Mouse (Mus musculus): ENCODE measurements around the gene Ccdc33. TPM values are rescaled to one million over a fixed set of nuclear protein-coding genes. Genes with fewer than 3 reads are reported as not detected.

Gene Ccdc33
- polyA plus RNA-seq, 1 experiment from 2014 or later: 1.5 TPM

DNA sequence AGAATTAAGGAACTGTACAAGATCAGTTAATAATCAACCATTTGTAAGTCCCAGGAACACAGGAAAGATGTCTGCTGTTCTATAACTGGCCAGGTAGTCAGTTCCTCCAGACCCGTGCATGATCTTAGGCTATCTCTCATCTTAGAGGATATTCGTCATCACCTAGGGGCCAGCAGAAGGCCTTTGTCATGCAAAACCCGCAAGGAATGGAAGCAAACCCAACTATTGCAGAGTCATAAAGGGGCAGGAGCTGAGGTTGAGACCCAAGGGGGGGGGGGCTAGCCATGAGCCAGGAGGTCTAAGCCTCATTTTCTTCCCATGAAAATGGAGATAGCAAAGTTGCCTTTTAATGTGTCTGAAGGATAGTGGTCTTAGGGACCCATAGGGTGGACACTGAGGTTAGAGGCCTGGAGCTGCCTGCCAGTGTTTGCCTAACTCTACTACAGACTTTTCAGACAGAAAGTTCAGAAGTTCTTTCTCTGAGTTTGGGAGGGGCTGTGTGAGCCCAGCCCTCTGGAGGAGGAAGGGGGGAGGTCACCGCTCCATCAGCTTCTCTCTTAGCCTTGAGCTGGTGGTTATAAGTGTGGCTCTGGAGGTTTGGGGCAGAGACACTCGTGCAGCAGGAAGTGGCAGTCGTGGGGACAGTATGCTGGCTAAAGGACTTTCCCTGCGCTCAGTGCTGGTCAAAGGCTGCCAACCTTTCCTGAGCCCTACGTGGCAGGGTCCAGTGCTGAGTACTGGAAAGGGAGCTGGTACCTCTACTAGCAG, 104.0 kb downstream of the Ccdc33 start:
- Histone ChIP-seq H3K36me3 (replicated peaks) (no peaks in the 10 kb centered on the region), H3K27me3 (no peaks in the 10 kb centered on the region), H3K4me3 (replicated peaks) (no peak overlapping the region), H3K9ac (no peak overlapping the region), H3K27ac (no peak overlapping the region), H3K9me3 (no peaks in the 10 kb centered on the region), H3K4me1 (peaks cover 17% of the 10 kb centered on the region), H3K4me2 (no peak overlapping the region)
- WGBS: 71% methylated on average over 8 of the region's 8 CpGs
- no peak for ATAC-seq (ENCODE audit: low FRiP score)

DNA sequence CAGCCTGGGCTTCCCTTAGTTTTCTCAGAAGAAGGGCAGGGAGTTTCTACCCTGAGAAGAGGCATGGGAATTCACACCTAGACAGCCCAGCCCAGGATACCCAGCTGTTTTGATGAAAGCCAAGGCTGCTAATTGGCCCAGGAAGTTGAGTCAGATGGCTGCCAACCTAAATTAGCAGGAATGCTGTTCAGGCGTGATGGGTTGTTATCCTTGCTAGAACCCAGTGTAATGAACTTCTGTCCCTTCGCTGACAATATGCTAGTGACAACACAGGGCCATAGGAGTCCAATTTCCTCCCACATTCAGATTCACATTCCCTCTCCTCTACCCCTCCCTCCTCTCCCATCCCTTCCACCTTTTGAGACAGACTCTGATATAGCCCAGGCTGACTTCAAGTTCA, 105.7 kb downstream of the Ccdc33 start:
- 30% methylated on average over 2 of the region's 2 CpGs for WGBS
- no peak for ATAC-seq (ENCODE audit: low FRiP score)

GRCm38 (mm10) chr9:58012486-58012885, 106.1 kb downstream of the Ccdc33 start:
- H3K4me3 ChIP-seq (replicated peaks): no peak overlapping the region
- WGBS: 75% methylated on average over 2 of the region's 2 CpGs
- peaks cover 32% of the 10 kb centered on the region for H3K4me1 ChIP-seq
- no peak for ATAC-seq (ENCODE audit: low FRiP score)
- H3K9ac ChIP-seq: no peak overlapping the region
- no peak overlapping the region for H3K27ac ChIP-seq
- H3K36me3 ChIP-seq (replicated peaks): no peaks in the 10 kb centered on the region
- H3K9me3 ChIP-seq: no peaks in the 10 kb centered on the region
- no peak overlapping the region for H3K4me2 ChIP-seq
- no peaks in the 10 kb centered on the region for H3K27me3 ChIP-seq

More for the DNA sequence above, 105.7 kb downstream of the Ccdc33 start:
- H3K4me3 ChIP-seq (replicated peaks): no peak overlapping the region
- peaks cover 32% of the 10 kb centered on the region for H3K4me1 ChIP-seq
- H3K36me3 ChIP-seq (replicated peaks): no peaks in the 10 kb centered on the region
- no peak overlapping the region for H3K9ac ChIP-seq
- no peak overlapping the region for H3K27ac ChIP-seq
- no peaks in the 10 kb centered on the region for H3K9me3 ChIP-seq
- no peaks in the 10 kb centered on the region for H3K27me3 ChIP-seq
- no peak overlapping the region for H3K4me2 ChIP-seq

DNA sequence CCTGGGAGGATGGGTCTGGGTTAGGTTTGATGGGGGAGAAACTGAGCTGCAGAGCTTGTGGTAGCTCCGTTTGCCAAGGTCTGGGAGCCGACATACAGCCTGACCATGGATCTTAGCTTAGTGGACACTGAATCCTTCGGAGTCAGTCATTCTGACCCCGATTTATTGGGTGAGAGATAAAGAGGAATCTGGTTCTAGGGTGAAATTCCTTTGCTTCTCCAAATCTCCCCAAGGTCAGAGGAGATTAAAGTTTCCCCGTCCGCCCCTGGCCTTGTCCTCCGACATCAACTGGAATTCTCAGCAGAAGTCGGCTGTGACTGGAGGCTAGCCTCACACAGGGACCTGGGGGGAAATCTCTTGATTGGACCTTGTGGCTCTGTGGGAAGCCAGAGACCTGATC, 107.1 kb downstream of the Ccdc33 start:
- no peak overlapping the region for H3K9ac ChIP-seq
- no peaks in the 10 kb centered on the region for H3K27me3 ChIP-seq
- H3K9me3 ChIP-seq: no peaks in the 10 kb centered on the region
- no peak for ATAC-seq (ENCODE audit: low FRiP score)
- no peak overlapping the region for H3K4me3 ChIP-seq (replicated peaks)
- H3K36me3 ChIP-seq (replicated peaks): no peaks in the 10 kb centered on the region
- no peak overlapping the region for H3K27ac ChIP-seq
- no peak overlapping the region for H3K4me2 ChIP-seq
- WGBS: 86% methylated on average over 8 of the region's 8 CpGs
- peaks cover 32% of the 10 kb centered on the region for H3K4me1 ChIP-seq

- Histone ChIP-seq H3K4me3 (replicated peaks) (no peak overlapping the region), H3K27me3 (no peaks in the 10 kb centered on the region), H3K9ac (no peak overlapping the region), H3K27ac (no peak overlapping the region), H3K36me3 (replicated peaks) (no peaks in the 10 kb centered on the region), H3K4me2 (no peak overlapping the region), H3K4me1 (peaks cover 32% of the 10 kb centered on the region), H3K9me3 (no peaks in the 10 kb centered on the region)
- no peak for ATAC-seq (ENCODE audit: low FRiP score)
- WGBS: 49% methylated on average over 7 of the region's 7 CpGs
Observed at GRCm38 (mm10) chr9:58011027-58011426, 107.6 kb downstream of the Ccdc33 start.

DNA sequence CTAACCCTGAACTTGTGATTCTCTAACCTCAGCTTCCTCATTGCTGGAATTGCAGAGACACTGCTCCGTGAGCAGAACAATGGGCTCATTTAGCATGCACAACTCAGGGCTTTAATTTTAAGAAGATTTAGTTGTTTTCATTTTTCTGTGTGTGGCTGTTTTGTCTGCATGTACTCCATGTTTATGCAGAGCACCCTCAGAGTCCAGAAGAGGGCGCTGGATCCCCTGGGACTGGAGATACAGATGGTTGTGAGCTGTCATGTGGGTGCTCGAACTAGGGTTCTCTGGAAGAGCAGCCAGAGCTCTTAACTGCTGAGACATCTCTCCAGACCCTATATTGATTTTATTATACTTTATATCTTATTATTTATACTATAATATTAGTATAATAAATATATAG, 109.0 kb downstream of the Ccdc33 start:
- Histone ChIP-seq H3K27ac (peak overlapping the region; percentile 91), H3K4me2 (no peak overlapping the region), H3K9me3 (no peaks in the 10 kb centered on the region), H3K4me1 (peaks cover 32% of the 10 kb centered on the region), H3K4me3 (replicated peaks) (no peak overlapping the region), H3K27me3 (no peaks in the 10 kb centered on the region), H3K9ac (no peak overlapping the region), H3K36me3 (replicated peaks) (no peaks in the 10 kb centered on the region)
- WGBS: 46% methylated on average over 3 of the region's 3 CpGs
- 0 out of 2 replicates have a peak, but pooled peaks have one; percentile 19 for ATAC-seq (ENCODE audit: low FRiP score)

DNA sequence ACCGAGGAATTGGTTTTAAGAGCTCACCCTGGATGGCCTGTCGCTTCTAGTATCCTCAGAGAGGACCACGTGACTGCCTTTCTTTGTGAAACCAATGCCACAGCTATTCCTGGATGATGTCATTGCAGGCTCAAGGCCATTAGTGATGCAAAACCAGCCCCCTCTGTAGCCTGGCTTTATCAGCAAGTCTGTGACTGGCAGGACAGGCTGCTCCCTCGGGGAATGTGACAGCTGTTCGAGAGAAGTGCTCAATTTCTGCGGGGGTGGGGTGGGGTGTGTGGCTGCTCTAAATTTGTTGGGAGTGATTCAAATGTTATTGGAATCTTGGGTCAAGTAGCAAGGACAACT, 109.6 kb downstream of the Ccdc33 start:
- Histone ChIP-seq H3K27me3 (no peaks in the 10 kb centered on the region), H3K27ac (peak overlapping the region; percentile 91), H3K9ac (peak overlapping the region; percentile 44; the same call in 1 of the 2 replicates), H3K36me3 (replicated peaks) (no peaks in the 10 kb centered on the region), H3K9me3 (no peaks in the 10 kb centered on the region), H3K4me2 (peak overlapping the region; percentile 38), H3K4me3 (replicated peaks) (0 out of 2 replicates have a peak overlapping the region, but pooled peaks have one; percentile 10), H3K4me1 (peaks cover 32% of the 10 kb centered on the region)
- WGBS: 5% methylated on average over 6 of the region's 6 CpGs
- peak; percentile 95 for ATAC-seq (ENCODE audit: low FRiP score)

DNA sequence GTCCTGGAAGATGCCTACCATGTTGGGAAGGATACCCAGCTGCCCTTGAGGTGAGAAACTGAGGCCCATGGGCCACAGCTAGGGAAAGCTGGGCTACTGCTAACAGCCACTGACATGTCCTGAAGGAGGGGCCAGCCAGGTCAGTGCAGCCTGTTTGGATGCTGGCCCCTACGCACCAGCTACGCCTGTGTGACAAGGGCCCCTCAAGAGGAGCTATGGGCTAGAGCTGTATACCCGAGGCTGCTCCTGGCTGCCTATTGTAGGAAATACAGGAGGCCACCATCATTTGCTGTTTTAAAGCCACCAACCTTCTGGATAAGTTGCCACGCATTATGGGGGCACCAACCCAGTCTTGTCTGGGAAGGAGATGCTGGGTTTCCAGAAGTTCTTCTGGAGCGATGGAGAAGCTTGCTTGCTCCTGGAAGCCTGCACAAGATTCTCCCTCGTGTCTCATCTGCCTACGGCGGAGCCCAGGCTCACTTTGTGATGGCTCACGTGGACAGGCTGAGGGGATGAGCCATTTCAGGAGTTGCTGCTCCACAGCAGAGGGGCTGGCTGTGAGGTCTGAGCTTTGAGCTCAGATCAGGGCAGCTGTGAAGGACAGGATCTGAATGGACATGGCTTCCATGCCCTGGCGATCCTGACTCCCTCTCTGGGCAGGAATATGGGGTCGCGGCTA, 110.1 kb downstream of the Ccdc33 start:
- WGBS: 56% methylated on average over 12 of the region's 12 CpGs
- Histone ChIP-seq H3K9me3 (no peaks in the 10 kb centered on the region), H3K4me1 (peaks cover 32% of the 10 kb centered on the region), H3K4me2 (peak overlapping the region; percentile 38), H3K36me3 (replicated peaks) (no peaks in the 10 kb centered on the region), H3K27ac (peak overlapping the region; percentile 91), H3K9ac (peak overlapping the region; percentile 44; the same call in 1 of the 2 replicates), H3K27me3 (no peaks in the 10 kb centered on the region), H3K4me3 (replicated peaks) (0 out of 2 replicates have a peak overlapping the region, but pooled peaks have one; percentile 10)
- peak; percentile 61; the same call in 1 of the 2 replicates for ATAC-seq (ENCODE audit: low FRiP score)

GRCm38 (mm10) chr9:58005753-58006461, 112.7 kb downstream of the Ccdc33 start, which contains the start of gene Cyp11a1:
TSS of gene Cyp11a1 (plus strand) at chr9:58006411.
- Histone ChIP-seq H3K4me3 (replicated peaks) (no peak within 1 kb of the TSS), H3K9ac (no peak within 1 kb of the TSS), H3K4me2 (no peak within 1 kb of the TSS), H3K27me3 (peaks cover 4% of the 10 kb centered on the region), H3K9me3 (no peaks in the 10 kb centered on the region), H3K4me1 (peaks cover 16% of the 10 kb centered on the region), H3K27ac (no peak within 1 kb of the TSS), H3K36me3 (replicated peaks) (no peaks in the 10 kb centered on the region)
- no peak for ATAC-seq (ENCODE audit: low FRiP score)
- 87% methylated on average over 16 of the region's 16 CpGs for WGBS

- Histone ChIP-seq H3K4me1 (peaks cover 3% of the 10 kb centered on the region), H3K4me3 (replicated peaks) (no peak overlapping the region), H3K9ac (no peak overlapping the region), H3K27me3 (peaks cover 24% of the 10 kb centered on the region), H3K4me2 (no peak overlapping the region), H3K27ac (no peak overlapping the region), H3K9me3 (no peaks in the 10 kb centered on the region), H3K36me3 (replicated peaks) (no peaks in the 10 kb centered on the region)
- no peak for ATAC-seq (ENCODE audit: low FRiP score)
- WGBS: 37% methylated on average over 2 of the region's 2 CpGs
Observed at GRCm38 (mm10) chr9:58003272-58003671, 115.4 kb downstream of the Ccdc33 start.

GRCm38 (mm10) chr9:57999676-58000075, 118.9 kb downstream of the Ccdc33 start:
- peaks cover 9% of the 10 kb centered on the region for H3K4me1 ChIP-seq
- H3K4me2 ChIP-seq: no peak overlapping the region
- no peaks in the 10 kb centered on the region for H3K9me3 ChIP-seq
- no peak overlapping the region for H3K4me3 ChIP-seq (replicated peaks)
- peaks cover 44% of the 10 kb centered on the region for H3K27me3 ChIP-seq
- WGBS: 56% methylated on average over 2 of the region's 2 CpGs
- H3K9ac ChIP-seq: no peak overlapping the region
- no peaks in the 10 kb centered on the region for H3K36me3 ChIP-seq (replicated peaks)
- no peak overlapping the region for H3K27ac ChIP-seq
- no peak for ATAC-seq (ENCODE audit: low FRiP score)

DNA sequence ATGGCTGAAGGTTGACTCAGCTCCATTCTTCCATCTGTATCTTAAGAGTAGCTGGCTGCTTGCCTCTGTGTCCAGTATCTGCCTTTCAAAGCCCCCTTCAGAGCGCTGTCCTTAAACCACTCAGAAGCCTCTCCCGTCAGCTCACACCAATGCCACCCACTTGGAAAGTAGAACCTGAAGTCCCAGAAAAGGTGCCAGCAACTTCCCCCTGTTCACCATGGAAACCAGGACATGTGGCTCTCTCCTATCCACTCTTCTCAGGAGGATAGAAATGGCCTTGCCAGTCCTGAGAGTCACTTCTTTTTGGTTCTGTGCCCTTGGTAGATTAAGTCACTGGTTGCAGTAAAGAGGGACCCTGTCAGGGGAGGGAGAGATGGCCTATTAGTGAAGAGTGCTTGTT, 119.9 kb downstream of the Ccdc33 start:
- WGBS: 46% methylated on average over 2 of the region's 2 CpGs
- ATAC-seq (ENCODE audit: low FRiP score): peak; percentile 42; the same call in 1 of the 2 replicates
- H3K36me3 ChIP-seq (replicated peaks): no peaks in the 10 kb centered on the region

More for the DNA sequence above, 119.9 kb downstream of the Ccdc33 start:
- no peak overlapping the region for H3K4me2 ChIP-seq
- H3K4me1 ChIP-seq: peaks cover 9% of the 10 kb centered on the region
- no peak overlapping the region for H3K27ac ChIP-seq
- peaks cover 44% of the 10 kb centered on the region for H3K27me3 ChIP-seq
- no peaks in the 10 kb centered on the region for H3K9me3 ChIP-seq
- no peak overlapping the region for H3K4me3 ChIP-seq (replicated peaks)
- H3K9ac ChIP-seq: no peak overlapping the region
